Mouse (Mus musculus) limb, embryonic 11.5 days (tissue): ENCODE measurements around the gene Vtn. TPM values are rescaled to one million over a fixed set of nuclear protein-coding genes. Genes with fewer than 3 reads are reported as not detected.

Source experiments
- ATAC-seq: fragments of 200-750 bp; cut with Nextera tagmentation; 2 replicates; pipeline ENCODE4 v1.8.0; 2017; ENCODE audit warnings: low read depth; ENCODE audit not compliant: insufficient number of reproducible peaks, low FRiP score, low TSS enrichment
- DNase-seq: peaks from one replicate; pipeline ENCODE4 v3.0.0-alpha.2; 2015; ENCODE audit warnings: low spot score
- H3K27ac ChIP-seq: fragments of 300-500 bp; sonication (generic); replicated peaks from 2 replicates; pipeline ENCODE4 v1.5.1; 2014; ENCODE audit warnings: low read depth, mild to moderate bottlenecking, low read length
- H3K27me3 ChIP-seq: fragments of 300-500 bp; sonication (generic); 2 replicates; pipeline ENCODE4 v1.6.1; 2014; ENCODE audit warnings: mild to moderate bottlenecking, low read length, mixed read lengths; ENCODE audit not compliant: control insufficient read depth, insufficient read depth
- H3K36me3 ChIP-seq: fragments of 300-500 bp; sonication (generic); 2 replicates; pipeline ENCODE4 v1.6.1; 2014; ENCODE audit warnings: mild to moderate bottlenecking, low read length, moderate library complexity, mixed read lengths; ENCODE audit not compliant: control insufficient read depth, insufficient read depth
- H3K4me1 ChIP-seq: fragments of 300-500 bp; sonication (generic); 2 replicates; pipeline ENCODE4 v1.6.1; 2014; ENCODE audit warnings: low read length, mixed read lengths; ENCODE audit not compliant: control insufficient read depth, insufficient read depth
- H3K4me2 ChIP-seq: fragments of 300-500 bp; sonication (generic); 2 replicates; pipeline ENCODE4 v1.6.1; 2014; ENCODE audit warnings: low read depth, mild to moderate bottlenecking, moderate library complexity; ENCODE audit not compliant: severe bottlenecking
- H3K4me3 ChIP-seq: fragments of 300-500 bp; sonication (generic); 2 replicates; pipeline ENCODE4 v1.5.1; 2014; ENCODE audit warnings: low read depth, low read length
- H3K9ac ChIP-seq: fragments of 300-500 bp; sonication (generic); 2 replicates; pipeline ENCODE4 v1.6.1; 2014; ENCODE audit warnings: mild to moderate bottlenecking, low read length
- H3K9me3 ChIP-seq: fragments of 300-500 bp; sonication (generic); 2 replicates; pipeline ENCODE4 v1.6.1; 2016; ENCODE audit warnings: low read length; ENCODE audit not compliant: control insufficient read depth
- WGBS: fragments of 180-500 bp; shearing (Covaris S2); extraction: QIAGEN DNeasy Blood & Tissue Kit; methylation state at CpG from one replicate; pipeline ENCODE4 v1.1.7; 2014; 5-methylcytosine and 5-hydroxymethylcytosine counted together
- polyA plus RNA-seq: library from polyadenylated mRNA; unstranded; fragments of >200 nt; fragmentation: Nextera tagmentation; extraction: Ambion mirVana; gene quantifications from 2 replicates; pipeline ENCODE4 v1.2.1, GENCODE M21; 2014

Vtn gene
- 0.41 TPM in 1 of 2 replicates, not detected in the other for polyA plus RNA-seq

GRCm38 (mm10) chr11:78499004-78499403, at the start of gene Vtn:
Gene Vtn, plus strand, starts transcription at chr11:78499091.
- DNase-seq (no peak), ATAC-seq (no peak)
- WGBS: 66% methylated on average over 7 of the region's 7 CpGs
- Histone ChIP-seq H3K9ac (peak within 1 kb of the TSS; percentile 2; the same call in 1 of the 2 replicates), H3K27ac (no peak within 1 kb of the TSS), H3K9me3 (no peaks in the 10 kb centered on the region), H3K27me3 (peaks cover 23% of the 10 kb centered on the region), H3K4me3 (peak within 1 kb of the TSS; percentile 56), H3K4me2 (peak within 1 kb of the TSS; percentile 98), H3K36me3 (no peaks in the 10 kb centered on the region), H3K4me1 (0 out of 2 replicates have a peak, but pooled peaks cover 4% of the 10 kb centered on the region)

DNA sequence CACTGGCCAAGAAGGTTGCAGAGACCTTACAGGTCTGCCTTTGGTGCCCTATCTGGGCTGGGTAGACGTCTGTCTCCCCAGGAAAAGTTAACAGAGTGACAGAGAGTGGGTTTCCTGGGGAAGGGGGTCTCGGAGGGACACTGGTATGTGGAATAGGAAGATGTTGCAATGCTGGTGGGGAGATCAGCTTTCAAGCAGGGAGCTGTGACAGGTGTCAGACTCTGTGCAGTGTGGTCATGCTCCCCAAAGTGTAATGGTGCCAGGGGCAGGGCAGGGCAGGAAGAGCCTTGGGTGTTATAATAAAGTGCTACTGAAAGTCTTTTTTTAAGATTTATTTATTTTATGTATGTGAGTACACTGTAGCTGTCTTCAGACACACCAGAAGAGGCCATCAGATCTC, 48.6 kb upstream of the Vtn start:
- no peaks in the 10 kb centered on the region for H3K27me3 ChIP-seq
- no peaks in the 10 kb centered on the region for H3K4me1 ChIP-seq
- DNase-seq (no peak), ATAC-seq (no peak)
- 57% methylated on average over 2 of the region's 2 CpGs for WGBS
- H3K4me3 ChIP-seq: no peak overlapping the region
- H3K9ac ChIP-seq: no peak overlapping the region
- H3K36me3 ChIP-seq: no peaks in the 10 kb centered on the region
- H3K9me3 ChIP-seq: no peaks in the 10 kb centered on the region
- no peak overlapping the region for H3K4me2 ChIP-seq
- no peak overlapping the region for H3K27ac ChIP-seq

- H3K27me3 ChIP-seq: no peaks in the 10 kb centered on the region
- H3K9ac ChIP-seq: no peak overlapping the region
- no peaks in the 10 kb centered on the region for H3K4me1 ChIP-seq
- 17% methylated on average over 4 of the region's 4 CpGs for WGBS
- no peaks in the 10 kb centered on the region for H3K36me3 ChIP-seq
- H3K4me3 ChIP-seq: no peak overlapping the region
- H3K4me2 ChIP-seq: no peak overlapping the region
- no peak for ATAC-seq
- H3K9me3 ChIP-seq: no peaks in the 10 kb centered on the region
- no peak overlapping the region for H3K27ac ChIP-seq
- DNase-seq: peak; percentile 78
Observed at GRCm38 (mm10) chr11:78453675-78454074, 45.2 kb upstream of the Vtn start.

DNA sequence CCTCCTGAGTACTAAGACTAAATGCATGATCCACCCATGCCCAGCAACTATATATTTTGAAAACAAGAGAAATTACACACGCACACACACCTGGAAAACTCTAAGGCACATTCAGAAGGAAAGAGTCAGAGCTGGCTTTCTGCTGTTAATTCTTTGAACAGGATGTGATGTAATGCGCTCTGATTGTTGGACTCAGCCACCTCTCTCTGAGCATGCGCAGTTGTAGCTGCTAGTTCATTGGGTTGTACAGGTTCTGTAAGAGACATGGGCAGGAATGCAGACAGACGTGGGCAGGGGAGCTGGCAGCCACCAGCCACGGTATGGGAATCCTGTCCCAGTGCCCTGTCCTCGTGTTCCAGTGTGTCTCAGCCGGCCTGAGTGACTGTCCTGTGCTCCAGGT, 44.6 kb upstream of the Vtn start:
- Histone ChIP-seq H3K9ac (no peak overlapping the region), H3K27me3 (no peaks in the 10 kb centered on the region), H3K9me3 (no peaks in the 10 kb centered on the region), H3K4me2 (no peak overlapping the region), H3K36me3 (no peaks in the 10 kb centered on the region), H3K4me1 (no peaks in the 10 kb centered on the region), H3K27ac (no peak overlapping the region), H3K4me3 (no peak overlapping the region)
- ATAC-seq (no peak), DNase-seq (no peak)
- 68% methylated on average over 7 of the region's 7 CpGs for WGBS

GRCm38 (mm10) chr11:78455308-78455707, 43.6 kb upstream of the Vtn start:
- Histone ChIP-seq H3K27me3 (no peaks in the 10 kb centered on the region), H3K4me1 (no peaks in the 10 kb centered on the region), H3K9me3 (no peaks in the 10 kb centered on the region), H3K4me2 (no peak overlapping the region), H3K4me3 (no peak overlapping the region), H3K27ac (no peak overlapping the region), H3K9ac (no peak overlapping the region), H3K36me3 (no peaks in the 10 kb centered on the region)
- ATAC-seq: no peak
- DNase-seq: peak; percentile 65
- WGBS: 35% methylated on average over 5 of the region's 5 CpGs

GRCm38 (mm10) chr11:78458740-78459139, 40.2 kb upstream of the Vtn start:
- no peak for ATAC-seq
- no peak for DNase-seq
- 85% methylated on average over 17 of the region's 17 CpGs for WGBS

GRCm38 (mm10) chr11:78461894-78462293, 37.0 kb upstream of the Vtn start:
- Histone ChIP-seq H3K27ac (no peak overlapping the region), H3K4me2 (no peak overlapping the region), H3K36me3 (no peaks in the 10 kb centered on the region), H3K9me3 (no peaks in the 10 kb centered on the region), H3K4me3 (no peak overlapping the region), H3K27me3 (no peaks in the 10 kb centered on the region), H3K9ac (no peak overlapping the region), H3K4me1 (0 out of 2 replicates have a peak, but pooled peaks cover 3% of the 10 kb centered on the region)
- ATAC-seq (no peak), DNase-seq (no peak)
- 68% methylated on average over 1 of the region's 1 CpGs for WGBS

More at GRCm38 (mm10) chr11:78458740-78459139, 40.2 kb upstream of the Vtn start:
- H3K9me3 ChIP-seq: no peaks in the 10 kb centered on the region
- no peaks in the 10 kb centered on the region for H3K36me3 ChIP-seq
- H3K4me2 ChIP-seq: no peak overlapping the region
- H3K4me3 ChIP-seq: no peak overlapping the region
- no peak overlapping the region for H3K9ac ChIP-seq
- H3K27ac ChIP-seq: no peak overlapping the region
- no peaks in the 10 kb centered on the region for H3K4me1 ChIP-seq
- H3K27me3 ChIP-seq: no peaks in the 10 kb centered on the region

DNA sequence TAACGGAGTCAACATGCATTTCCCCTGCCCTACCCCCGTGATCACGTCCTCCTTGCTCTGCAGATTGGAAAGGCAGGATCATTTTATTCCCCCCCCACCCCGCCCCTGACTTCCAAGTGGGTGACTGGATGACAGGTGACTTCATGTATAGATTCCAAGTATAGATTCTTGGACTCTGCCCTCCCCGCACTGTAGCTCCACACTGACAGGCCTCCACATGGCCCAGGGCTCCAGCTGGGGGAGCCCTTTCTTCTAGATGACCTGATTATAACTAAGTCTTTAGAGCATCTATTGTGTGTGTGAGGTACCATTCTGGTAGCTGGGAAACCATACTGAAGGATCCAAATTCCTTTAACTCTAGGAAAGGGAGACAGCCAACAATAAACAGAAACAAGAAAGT, 36.2 kb upstream of the Vtn start:
- Histone ChIP-seq H3K4me2 (no peak overlapping the region), H3K9me3 (no peaks in the 10 kb centered on the region), H3K4me1 (0 out of 2 replicates have a peak, but pooled peaks cover 3% of the 10 kb centered on the region), H3K27me3 (no peaks in the 10 kb centered on the region), H3K27ac (no peak overlapping the region), H3K9ac (no peak overlapping the region), H3K36me3 (no peaks in the 10 kb centered on the region), H3K4me3 (no peak overlapping the region)
- DNase-seq (no peak), ATAC-seq (no peak)
- 82% methylated on average over 5 of the region's 5 CpGs for WGBS
